Mouse (Mus musculus): ENCODE measurements around the gene Slc22a2. TPM values are rescaled to one million over a fixed set of nuclear protein-coding genes. Genes with fewer than 3 reads are reported as not detected.

Gene Slc22a2
- polyA plus RNA-seq, 1 experiment, result 0.08 TPM

- DNase-seq, result no peak
- 69% methylated on average over 4 of the region's 4 CpGs for WGBS
- no peak overlapping the region for H3K4me3 ChIP-seq (replicated peaks; ENCODE audit: extremely low read depth, low read depth, low read length)
- no peaks in the 10 kb centered on the region; the same call in 1 of the 2 replicates for H3K4me1 ChIP-seq (ENCODE audit: control insufficient read depth, insufficient read depth, low read length)
- no peak for TF ChIP-seq POLR2A (IDR thresholded peaks at IDR 0.05; ENCODE audit: borderline replicate concordance, extremely low read depth, low read depth, low read length)
Measured at GRCm38 (mm10) chr17:12627983-12628382, 44.1 kb downstream of the Slc22a2 start.

DNA sequence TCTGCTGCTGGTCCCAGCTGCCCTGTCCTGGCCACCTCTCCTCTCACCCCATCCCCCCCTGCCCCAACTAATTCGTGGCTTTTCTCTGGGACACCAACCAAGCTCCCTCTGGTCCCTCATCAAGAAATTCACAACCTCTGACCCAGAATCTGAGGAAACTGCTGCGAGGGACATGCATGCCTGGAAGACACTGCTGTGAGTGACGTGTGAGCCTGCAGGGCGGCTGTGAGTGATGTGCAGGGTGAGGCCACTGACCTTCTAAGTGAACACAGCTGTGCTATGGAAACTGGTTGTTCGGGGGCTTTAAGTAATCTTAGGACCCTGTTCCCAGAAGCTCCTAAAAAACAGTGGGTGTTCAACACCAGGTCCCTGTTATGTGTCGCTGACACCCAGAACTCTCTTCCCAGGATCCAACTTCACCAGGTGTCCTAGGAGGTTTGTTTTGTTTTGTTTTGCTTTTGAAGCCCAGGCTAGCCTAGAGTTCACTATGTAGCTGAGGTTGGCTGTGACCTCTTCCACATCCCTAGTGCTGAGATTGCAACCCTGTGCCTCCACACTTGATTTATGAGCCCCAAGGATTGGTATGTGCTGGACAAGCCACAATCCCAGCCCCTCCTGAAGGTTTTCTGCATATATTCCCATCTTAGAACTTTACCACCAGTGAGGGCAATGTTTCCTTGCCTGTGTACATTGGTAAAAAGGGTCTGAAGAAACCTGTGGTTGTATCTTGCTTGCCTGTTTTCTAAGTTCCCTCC, 47.2 kb downstream of the Slc22a2 start:
- H3K4me3 ChIP-seq (replicated peaks; ENCODE audit: extremely low read depth, low read depth, low read length), result no peak overlapping the region
- no peaks in the 10 kb centered on the region; the same call in 1 of the 2 replicates for H3K4me1 ChIP-seq (ENCODE audit: control insufficient read depth, insufficient read depth, low read length)
- no peak for DNase-seq
- TF ChIP-seq CTCF (IDR thresholded peaks at IDR 0.05; ENCODE audit: insufficient read depth, low read length) (no peak), POLR2A (IDR thresholded peaks at IDR 0.05; ENCODE audit: borderline replicate concordance, extremely low read depth, low read depth, low read length) (no peak)
- 52% methylated on average over 6 of the region's 6 CpGs for WGBS

GRCm38 (mm10) chr17:12631771-12632600, 48.1 kb downstream of the Slc22a2 start:
- Histone ChIP-seq H3K4me1 (ENCODE audit: control insufficient read depth, insufficient read depth, low read length) (no peaks in the 10 kb centered on the region; the same call in 1 of the 2 replicates), H3K4me3 (replicated peaks; ENCODE audit: extremely low read depth, low read depth, low read length) (no peak overlapping the region)
- DNase-seq, result no peak
- no peak for TF ChIP-seq POLR2A (IDR thresholded peaks at IDR 0.05; ENCODE audit: borderline replicate concordance, extremely low read depth, low read depth, low read length)
- no peak for TF ChIP-seq CTCF (IDR thresholded peaks at IDR 0.05; ENCODE audit: insufficient read depth, low read length)
- WGBS, result 29% methylated on average over 7 of the region's 7 CpGs

- Histone ChIP-seq H3K4me3 (replicated peaks; ENCODE audit: extremely low read depth, low read depth, low read length) (no peak overlapping the region), H3K4me1 (ENCODE audit: control insufficient read depth, insufficient read depth, low read length) (no peaks in the 10 kb centered on the region; the same call in 1 of the 2 replicates)
- DNase-seq, result no peak
- 46% methylated on average over 4 of the region's 4 CpGs for WGBS
- no peak for TF ChIP-seq CTCF (IDR thresholded peaks at IDR 0.05; ENCODE audit: insufficient read depth, low read length)
- no peak for TF ChIP-seq POLR2A (IDR thresholded peaks at IDR 0.05; ENCODE audit: borderline replicate concordance, extremely low read depth, low read depth, low read length)
Measured at GRCm38 (mm10) chr17:12634814-12635213, 50.9 kb downstream of the Slc22a2 start.

- Histone ChIP-seq H3K4me3 (replicated peaks; ENCODE audit: extremely low read depth, low read depth, low read length) (no peak overlapping the region), H3K4me1 (ENCODE audit: control insufficient read depth, insufficient read depth, low read length) (no peaks in the 10 kb centered on the region)
- WGBS, result 89% methylated on average over 3 of the region's 3 CpGs
- no peak for TF ChIP-seq POLR2A (IDR thresholded peaks at IDR 0.05; ENCODE audit: borderline replicate concordance, extremely low read depth, low read depth, low read length)
- TF ChIP-seq CTCF (IDR thresholded peaks at IDR 0.05; ENCODE audit: insufficient read depth, low read length), result no peak
- no peak for DNase-seq
Measured at GRCm38 (mm10) chr17:12639585-12639984, 55.7 kb downstream of the Slc22a2 start.

DNA sequence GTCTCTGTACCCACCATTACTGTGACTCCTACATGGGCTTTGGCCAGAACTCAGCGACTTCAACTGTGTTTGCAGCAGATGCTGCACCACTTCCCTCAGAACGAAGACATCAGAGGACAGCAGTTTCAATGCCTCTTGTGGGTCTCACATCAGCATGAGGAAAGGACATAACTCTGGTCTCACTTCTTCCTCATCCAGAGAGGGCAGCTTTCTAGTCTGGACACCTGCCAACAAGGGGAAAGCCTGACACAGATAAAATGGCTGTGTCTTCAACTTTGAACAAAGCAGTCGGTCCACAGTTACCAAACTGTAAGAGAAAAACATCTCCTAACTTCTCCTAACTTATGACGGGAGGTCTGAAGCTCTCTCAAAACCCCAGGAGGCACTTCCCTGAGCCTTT, 57.2 kb downstream of the Slc22a2 start:
- TF ChIP-seq CTCF (IDR thresholded peaks at IDR 0.05; ENCODE audit: insufficient read depth, low read length) (no peak), POLR2A (IDR thresholded peaks at IDR 0.05; ENCODE audit: borderline replicate concordance, extremely low read depth, low read depth, low read length) (no peak)
- Histone ChIP-seq H3K4me3 (replicated peaks; ENCODE audit: extremely low read depth, low read depth, low read length) (no peak overlapping the region), H3K4me1 (ENCODE audit: control insufficient read depth, insufficient read depth, low read length) (no peaks in the 10 kb centered on the region)
- 66% methylated on average over 4 of the region's 4 CpGs for WGBS
- no peak for DNase-seq

- H3K4me1 ChIP-seq (ENCODE audit: control insufficient read depth, insufficient read depth, low read length), result no peaks in the 10 kb centered on the region
- H3K4me3 ChIP-seq (replicated peaks; ENCODE audit: extremely low read depth, low read depth, low read length), result no peak overlapping the region
- DNase-seq, result no peak
- TF ChIP-seq CTCF (IDR thresholded peaks at IDR 0.05; ENCODE audit: insufficient read depth, low read length) (no peak), POLR2A (IDR thresholded peaks at IDR 0.05; ENCODE audit: borderline replicate concordance, extremely low read depth, low read depth, low read length) (no peak)
- 70% methylated on average over 5 of the region's 5 CpGs for WGBS
Measured at GRCm38 (mm10) chr17:12645461-12645860, 61.5 kb downstream of the Slc22a2 start.

DNA sequence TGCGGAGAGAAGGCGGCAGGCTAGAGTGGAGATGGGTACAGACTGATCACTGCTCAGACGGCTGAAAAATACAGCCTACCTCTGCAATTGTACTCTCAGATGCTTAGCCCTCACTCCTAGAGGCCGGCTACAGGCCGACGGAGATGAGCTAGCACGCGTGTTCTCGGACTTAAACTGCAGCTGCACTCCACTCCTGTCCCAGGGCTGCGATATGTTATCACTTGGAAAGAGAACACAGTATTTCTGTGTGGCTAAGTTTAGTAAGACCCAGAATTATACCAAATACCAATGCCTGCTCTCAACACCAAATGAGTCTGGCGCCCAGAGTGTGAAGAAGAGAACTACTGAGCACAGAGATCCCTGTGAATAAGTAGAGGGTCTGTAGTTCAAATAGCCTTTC, 68.7 kb downstream of the Slc22a2 start:
- no peak for TF ChIP-seq CTCF (IDR thresholded peaks at IDR 0.05; ENCODE audit: insufficient read depth, low read length)
- no peak for TF ChIP-seq POLR2A (IDR thresholded peaks at IDR 0.05; ENCODE audit: borderline replicate concordance, extremely low read depth, low read depth, low read length)
- DNase-seq, result no peak
- WGBS, result 92% methylated on average over 11 of the region's 11 CpGs
- H3K4me3 ChIP-seq (replicated peaks; ENCODE audit: extremely low read depth, low read depth, low read length), result no peak overlapping the region
- no peaks in the 10 kb centered on the region for H3K4me1 ChIP-seq (ENCODE audit: control insufficient read depth, insufficient read depth, low read length)

DNA sequence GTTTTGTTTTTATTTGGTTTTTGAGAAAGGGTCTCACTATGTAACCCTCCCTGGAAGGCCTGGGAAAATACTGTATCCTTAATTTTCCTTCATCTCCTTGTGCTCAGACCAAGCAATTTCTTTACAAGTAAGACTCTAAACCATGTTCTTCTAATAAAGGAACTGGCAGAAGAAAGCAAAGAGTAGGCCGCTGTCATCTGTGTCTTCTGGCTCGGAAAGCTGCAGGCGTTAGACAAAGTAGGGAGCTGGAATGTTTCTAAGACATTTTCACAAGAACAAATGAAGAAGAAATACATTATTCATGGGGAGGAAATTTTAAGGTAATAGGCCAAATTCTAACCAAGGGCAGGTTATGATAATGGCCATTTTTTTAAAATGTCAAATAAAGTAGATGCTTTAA, 70.1 kb downstream of the Slc22a2 start:
- Histone ChIP-seq H3K4me3 (replicated peaks; ENCODE audit: extremely low read depth, low read depth, low read length) (no peak overlapping the region), H3K4me1 (ENCODE audit: control insufficient read depth, insufficient read depth, low read length) (no peaks in the 10 kb centered on the region)
- 85% methylated on average over 3 of the region's 3 CpGs for WGBS
- no peak for DNase-seq
- no peak for TF ChIP-seq CTCF (IDR thresholded peaks at IDR 0.05; ENCODE audit: insufficient read depth, low read length)
- no peak for TF ChIP-seq POLR2A (IDR thresholded peaks at IDR 0.05; ENCODE audit: borderline replicate concordance, extremely low read depth, low read depth, low read length)
